Mouse (Mus musculus) lung, postnatal 14 days (tissue): ENCODE results near the gene Akr7a5.

Experiments
- DNase-seq: peaks from one replicate; pipeline ENCODE4 v3.0.0; 2021

Akr7a5 gene

GRCm38 (mm10) chr4:139310171-139310898 lies at the start of gene Akr7a5, which contains the start of gene Pqlc2:
Gene Akr7a5, plus strand, starts transcription at chr4:139310744.
Gene Pqlc2, minus strand, starts transcription at chr4:139310708.
- peak; percentile 99 for DNase-seq

DNA sequence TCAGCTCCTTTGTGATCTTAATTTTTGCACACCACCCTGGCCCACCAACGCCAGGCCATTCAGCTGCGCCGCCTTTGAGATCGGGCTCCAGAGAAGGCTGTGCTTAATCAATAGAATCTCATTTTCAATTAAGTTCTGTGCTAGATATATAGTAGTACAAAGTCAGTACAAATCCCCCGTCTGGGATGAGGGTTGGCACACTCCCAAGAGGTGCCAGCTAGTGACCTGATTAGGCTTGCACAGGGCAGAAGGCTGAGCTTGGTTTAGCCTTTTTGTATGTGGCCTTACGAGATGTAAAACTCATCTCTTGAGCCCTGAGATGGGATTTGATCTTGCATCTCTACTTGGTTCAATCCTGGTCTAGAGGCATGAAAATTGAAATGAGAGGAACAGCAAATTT lies 47.6 kb upstream of the Akr7a5 start:
- DNase-seq = no peak

DNA sequence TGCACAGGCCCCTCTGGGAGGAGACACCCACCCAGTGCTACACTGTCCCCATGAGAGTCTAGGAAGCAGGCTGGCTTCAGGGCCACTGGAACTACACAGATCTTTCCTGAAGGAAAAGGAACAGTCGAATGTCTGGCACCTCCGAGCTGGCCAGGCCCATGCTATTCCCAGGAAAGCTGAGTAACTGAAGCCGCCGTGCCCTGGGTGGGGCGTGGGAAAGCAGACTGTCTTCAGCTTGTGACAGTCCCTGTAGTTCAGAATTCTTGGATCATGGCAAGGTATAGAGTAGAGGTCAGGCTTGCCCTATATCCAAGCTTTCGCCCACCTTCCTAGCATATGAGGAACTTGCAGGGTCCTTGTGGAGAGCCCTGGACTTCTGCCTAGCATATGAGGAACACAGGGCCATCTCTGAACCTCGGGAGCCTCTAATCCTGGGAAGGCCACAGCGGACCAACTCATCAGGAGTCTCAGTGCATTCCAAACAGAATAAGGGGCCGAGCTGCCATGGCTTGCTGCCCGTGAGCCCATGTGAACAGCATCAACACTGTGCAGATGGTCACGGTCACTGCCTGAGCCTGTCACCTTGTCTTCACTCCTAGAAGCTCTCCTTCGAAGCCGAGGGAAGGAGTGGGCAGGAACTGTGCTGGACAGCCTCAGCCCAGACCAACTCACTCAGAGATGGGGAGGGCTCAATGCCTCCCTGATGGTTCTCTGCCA lies 44.6 kb upstream of the Akr7a5 start:
- no peak for DNase-seq

DNA sequence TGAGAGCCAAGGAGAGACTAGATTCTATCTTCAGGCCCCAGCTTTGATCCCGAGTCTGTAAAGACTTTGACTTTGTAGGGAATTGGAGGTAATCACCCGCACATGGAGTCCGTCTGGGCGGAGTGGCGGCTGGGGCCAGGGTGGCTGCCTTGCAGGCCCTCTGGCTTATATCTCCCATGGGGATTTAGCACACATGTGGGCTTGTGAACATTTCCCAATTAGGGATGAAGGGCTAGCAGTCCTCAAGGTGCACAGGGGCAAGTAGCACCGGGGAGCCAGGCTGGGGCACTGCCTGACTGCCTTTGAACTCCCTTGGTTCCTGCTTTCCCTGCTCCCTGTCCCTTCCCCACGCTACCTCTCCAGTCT lies 44.1 kb upstream of the Akr7a5 start:
- DNase-seq = no peak

- DNase-seq = no peak
Measured at GRCm38 (mm10) chr4:139267335-139267734, 43.2 kb upstream of the Akr7a5 start.

- DNase-seq = no peak
Measured at GRCm38 (mm10) chr4:139268242-139268641, 42.3 kb upstream of the Akr7a5 start.

GRCm38 (mm10) chr4:139270168-139270567 lies 40.4 kb upstream of the Akr7a5 start:
- DNase-seq = no peak

DNA sequence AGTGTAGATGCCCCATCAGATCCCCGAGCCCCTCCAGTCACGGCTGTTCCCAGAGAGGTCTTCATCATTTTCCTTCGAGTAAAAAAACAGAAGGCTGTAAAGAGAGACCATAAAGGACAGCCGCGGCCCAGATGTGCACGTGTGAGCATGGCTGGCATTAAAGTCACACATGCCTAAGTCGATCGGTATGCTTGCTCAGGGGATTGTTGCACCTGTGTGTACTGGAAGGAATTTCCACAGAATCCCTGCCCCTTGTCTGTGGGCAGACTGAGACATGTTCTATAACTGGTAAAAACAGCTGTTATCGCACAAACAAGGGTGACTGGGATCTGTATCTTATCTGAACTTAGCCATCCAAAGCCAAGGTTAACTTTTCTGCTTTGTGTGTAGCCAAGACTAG lies 39.0 kb upstream of the Akr7a5 start:
- no peak for DNase-seq

- DNase-seq = no peak
Measured at GRCm38 (mm10) chr4:139272951-139273680, 37.4 kb upstream of the Akr7a5 start.

DNA sequence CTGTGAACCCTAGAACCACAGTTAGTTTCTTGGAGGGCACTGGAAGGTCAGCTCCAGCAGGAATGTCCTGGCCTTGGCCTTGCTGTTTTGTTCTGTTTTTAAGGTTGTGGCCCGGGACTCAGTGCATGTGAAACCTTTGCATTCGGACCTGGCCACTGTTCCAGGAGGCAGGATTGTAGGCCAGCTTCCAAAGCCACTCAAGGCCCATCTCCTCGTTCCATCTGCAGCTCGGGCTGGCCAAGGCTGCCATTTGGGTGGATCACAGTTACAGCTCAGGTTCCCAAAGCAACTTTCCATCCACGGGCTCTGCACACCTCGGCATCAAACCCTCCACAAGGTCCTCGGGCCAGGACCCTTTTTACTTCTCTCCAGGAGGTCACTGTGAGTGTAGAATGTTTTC lies 36.0 kb upstream of the Akr7a5 start:
- no peak for DNase-seq

GRCm38 (mm10) chr4:139276411-139276810 lies 34.1 kb upstream of the Akr7a5 start:
- no peak for DNase-seq

GRCm38 (mm10) chr4:139280530-139280929 lies 30.0 kb upstream of the Akr7a5 start:
- no peak for DNase-seq

GRCm38 (mm10) chr4:139281791-139282345 lies 28.7 kb upstream of the Akr7a5 start:
- DNase-seq = no peak

DNA sequence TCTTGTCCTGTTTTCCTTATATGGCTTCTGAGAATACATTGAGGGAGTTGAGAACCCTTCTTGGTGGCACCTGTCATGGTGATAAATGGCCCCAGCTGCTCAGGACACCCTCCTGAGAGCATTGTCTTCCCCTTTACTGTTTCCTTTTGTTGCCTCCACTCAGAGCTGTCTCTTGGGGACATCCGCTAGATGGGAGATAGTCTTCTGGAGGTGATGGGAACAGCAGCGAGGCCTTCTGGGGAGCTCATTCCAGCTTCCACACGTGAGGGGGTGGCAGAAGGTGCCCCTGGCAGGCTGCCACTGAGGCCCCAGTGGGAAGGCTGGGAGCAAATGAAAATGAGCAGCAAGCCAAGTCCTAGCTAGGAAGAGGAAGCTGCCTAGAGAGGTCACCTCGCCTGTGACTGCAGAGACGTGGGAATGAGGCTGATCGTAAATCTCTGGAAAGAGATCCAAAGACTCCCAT lies 27.6 kb upstream of the Akr7a5 start:
- DNase-seq = no peak

- DNase-seq = no peak
Measured at GRCm38 (mm10) chr4:139284877-139285276, 25.7 kb upstream of the Akr7a5 start.

DNA sequence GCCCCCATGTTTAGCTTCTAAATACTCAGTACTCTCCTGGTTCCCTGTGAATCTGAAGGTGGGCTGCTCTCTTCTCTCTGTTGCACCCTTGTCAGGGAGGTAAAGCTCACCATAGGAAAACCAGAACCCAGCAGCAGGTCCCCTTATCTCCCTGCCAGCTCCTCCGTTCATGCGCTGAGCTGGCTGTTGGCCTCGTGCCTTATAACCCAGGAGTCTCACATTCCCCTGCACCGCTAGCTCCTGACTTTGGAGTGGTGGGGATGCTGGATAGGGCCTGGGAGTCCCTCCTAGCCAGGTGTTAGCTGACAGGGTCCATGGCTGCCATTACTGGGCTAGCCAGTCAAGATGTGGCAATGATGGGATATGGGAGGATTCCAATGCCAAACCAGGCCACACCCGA lies 24.3 kb upstream of the Akr7a5 start:
- no peak for DNase-seq

DNA sequence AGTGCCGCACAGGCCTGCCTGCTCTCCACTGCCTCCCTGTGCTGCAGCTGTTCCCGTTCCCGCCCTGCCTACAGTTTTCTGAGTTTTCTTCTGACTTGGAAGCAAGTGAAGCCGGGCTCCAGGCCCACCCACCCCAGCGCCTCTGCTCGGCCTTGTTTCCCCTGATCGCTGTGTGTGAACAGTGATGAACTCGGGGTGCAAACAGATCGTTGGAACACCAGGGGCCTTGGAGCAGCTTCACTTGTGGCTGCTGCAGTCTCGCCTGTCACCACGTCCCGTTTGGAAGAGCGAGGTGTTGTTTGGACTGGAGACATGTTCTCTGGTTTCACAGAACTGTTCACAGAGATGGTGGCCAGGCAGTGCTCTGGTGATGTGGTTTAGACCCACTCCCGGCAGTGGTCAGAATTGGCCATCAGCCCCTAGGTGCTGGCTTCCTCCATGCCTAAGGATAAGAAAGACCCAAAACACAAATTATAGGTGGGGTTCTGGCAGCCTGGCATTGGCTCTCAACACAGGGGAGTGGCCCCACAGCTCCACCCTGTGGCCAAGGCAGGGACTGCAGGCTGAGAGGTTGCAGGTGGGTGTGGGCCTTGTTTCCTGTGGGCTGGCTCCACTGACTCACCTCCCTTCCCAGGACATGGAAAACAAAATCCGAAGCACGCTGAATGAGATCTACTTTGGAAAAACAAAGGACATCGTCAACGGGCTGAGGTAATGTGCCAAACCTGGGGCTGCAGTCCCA lies 23.3 kb upstream of the Akr7a5 start:
- peak; percentile 91 for DNase-seq

DNA sequence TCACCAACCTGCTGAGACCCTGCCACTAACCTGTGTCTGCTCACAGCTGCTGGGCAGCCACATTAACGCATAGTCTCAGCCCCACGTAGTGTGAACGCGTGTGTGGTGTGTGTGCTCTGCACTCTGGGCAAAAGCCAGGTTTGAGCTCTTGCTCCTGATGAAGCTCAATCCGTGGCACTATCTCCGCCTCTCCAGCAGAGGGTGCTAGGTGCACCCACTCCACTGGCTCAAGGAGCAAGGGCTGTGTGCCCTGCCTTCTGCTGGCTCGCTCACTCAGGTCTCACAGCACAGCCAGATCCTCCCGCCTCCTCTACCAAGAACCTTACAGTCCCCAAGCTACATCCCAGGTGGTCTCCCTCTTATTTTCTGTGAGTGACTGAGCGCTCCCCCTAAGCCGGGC lies 21.5 kb upstream of the Akr7a5 start:
- peak; percentile 46 for DNase-seq

DNA sequence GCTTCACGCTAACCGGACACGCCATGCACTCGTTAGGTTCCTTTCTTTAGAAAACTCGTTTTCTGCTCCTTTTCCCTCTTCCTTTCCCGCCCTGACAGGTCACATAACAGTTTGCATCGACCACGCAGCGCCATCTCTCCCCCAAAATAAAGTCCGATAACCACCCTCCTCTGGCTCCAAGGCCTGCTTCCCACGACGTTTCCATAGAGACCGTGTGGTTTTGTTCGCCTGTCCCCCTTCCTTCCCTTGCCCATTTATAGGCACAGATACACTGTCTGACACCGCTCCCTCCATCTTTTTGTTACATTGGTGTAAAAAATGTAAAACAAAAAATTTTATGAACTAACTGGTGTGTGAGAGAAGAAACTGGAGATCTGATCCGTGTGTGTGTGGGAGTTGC lies 19.4 kb upstream of the Akr7a5 start:
- DNase-seq = no peak

DNA sequence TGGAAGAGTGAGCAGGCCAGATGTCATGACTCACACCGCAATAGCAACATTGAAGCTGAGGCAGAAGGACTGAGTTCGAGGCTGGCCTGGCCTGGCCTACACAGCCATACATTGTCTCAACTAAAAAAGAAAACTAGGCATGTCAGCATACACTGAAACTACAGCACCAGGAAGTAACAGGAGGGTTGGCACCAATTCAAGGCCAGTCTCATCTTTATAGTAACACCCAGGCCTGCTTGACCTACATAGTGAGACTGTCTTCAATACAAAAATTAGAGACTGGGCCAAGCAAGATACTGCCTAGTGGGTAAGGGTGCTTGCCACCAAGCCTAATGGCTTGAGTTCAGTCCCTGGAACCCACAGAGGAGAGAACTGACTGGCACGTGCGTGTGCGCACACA lies 18.5 kb upstream of the Akr7a5 start:
- no peak for DNase-seq

DNA sequence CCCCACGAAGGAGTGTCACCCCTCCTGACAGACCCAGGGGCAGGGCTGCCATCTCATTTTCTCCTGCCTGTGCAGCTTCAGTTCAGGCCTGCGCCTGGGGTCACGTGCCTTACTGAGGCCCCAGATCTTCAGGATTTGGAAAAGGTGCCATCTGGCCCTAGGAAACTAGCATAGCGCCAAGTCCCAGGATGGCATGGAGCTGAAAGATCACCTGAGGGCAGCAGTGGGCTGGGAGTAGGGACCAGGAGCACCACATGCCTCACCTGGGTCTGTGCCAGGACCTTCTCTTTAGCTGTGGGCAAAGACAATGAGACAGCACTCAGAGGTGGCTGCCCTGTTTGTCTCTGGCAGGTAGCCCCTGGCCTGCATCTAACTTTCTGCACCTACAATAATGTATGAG lies 13.0 kb upstream of the Akr7a5 start:
- DNase-seq = peak; percentile 53

- DNase-seq = peak; percentile 18
Measured at GRCm38 (mm10) chr4:139298671-139299366, 11.7 kb upstream of the Akr7a5 start.
